Mouse (Mus musculus): ENCODE results near the gene Arsj. TPM values are rescaled to one million over a fixed set of nuclear protein-coding genes. Genes with fewer than 3 reads are reported as not detected.

Gene Arsj
- polyA plus RNA-seq, 1 experiment from 2014 or later = 0.79 TPM

- peak; percentile 64 for DNase-seq (ENCODE audit: low spot score)
- Histone ChIP-seq H3K9me3 (replicated peaks; ENCODE audit: low read length) (no peaks in the 10 kb centered on the region), H3K27me3 (ENCODE audit: insufficient read depth, low read length) (no peaks in the 10 kb centered on the region), H3K4me3 (replicated peaks; ENCODE audit: low read depth, low read length) (no peak overlapping the region), H3K4me2 (ENCODE audit: low read length) (no peak overlapping the region), H3K4me1 (replicated peaks; ENCODE audit: insufficient read depth, low read length) (no peaks in the 10 kb centered on the region), H3K27ac (no peak overlapping the region), H3K36me3 (ENCODE audit: insufficient read depth, low read length) (no peaks in the 10 kb centered on the region), H3K9ac (ENCODE audit: low read depth, low read length) (no peak overlapping the region)
- 36% methylated on average over 9 of the region's 9 CpGs for WGBS
- ATAC-seq (replicated peaks; ENCODE audit: low FRiP score, low read depth) = no peak
- TF ChIP-seq CTCF (IDR thresholded peaks at IDR 0.05; ENCODE audit: low read depth) = no peak
These were observed 9.5 kb downstream of the Arsj start for GRCm38 (mm10) chr3:126372815-126373545.

DNA sequence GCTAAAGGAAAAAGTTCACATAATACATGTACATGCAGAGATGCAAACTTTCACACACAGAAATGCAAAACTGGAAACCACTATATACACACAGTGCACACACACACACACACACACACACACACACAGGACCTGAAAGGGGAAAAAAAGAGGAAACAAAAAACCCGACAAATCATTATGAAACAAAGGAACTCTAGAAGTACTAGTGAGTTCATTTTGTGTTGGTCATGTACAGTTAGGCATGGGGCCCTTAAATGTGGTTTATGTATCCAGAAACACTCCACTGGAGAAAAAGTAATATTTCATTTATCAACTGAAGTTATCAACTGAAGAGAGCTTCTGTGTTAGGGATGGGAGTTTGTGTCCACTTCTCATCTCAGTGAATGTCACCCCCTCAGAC lies 10.2 kb downstream of the Arsj start:
- H3K9me3 ChIP-seq (replicated peaks; ENCODE audit: low read length) = no peaks in the 10 kb centered on the region
- H3K4me3 ChIP-seq (replicated peaks; ENCODE audit: low read depth, low read length) = no peak overlapping the region
- no peak for DNase-seq (ENCODE audit: low spot score)
- no peak overlapping the region for H3K27ac ChIP-seq
- H3K4me2 ChIP-seq (ENCODE audit: low read length) = no peak overlapping the region
- no peaks in the 10 kb centered on the region for H3K4me1 ChIP-seq (replicated peaks; ENCODE audit: insufficient read depth, low read length)
- ATAC-seq (replicated peaks; ENCODE audit: low FRiP score, low read depth) = no peak
- no peak overlapping the region for H3K9ac ChIP-seq (ENCODE audit: low read depth, low read length)
- no peaks in the 10 kb centered on the region for H3K36me3 ChIP-seq (ENCODE audit: insufficient read depth, low read length)
- TF ChIP-seq CTCF (IDR thresholded peaks at IDR 0.05; ENCODE audit: low read depth) = no peak
- no peaks in the 10 kb centered on the region for H3K27me3 ChIP-seq (ENCODE audit: insufficient read depth, low read length)
- WGBS = 59% methylated on average over 1 of the region's 1 CpGs

DNA sequence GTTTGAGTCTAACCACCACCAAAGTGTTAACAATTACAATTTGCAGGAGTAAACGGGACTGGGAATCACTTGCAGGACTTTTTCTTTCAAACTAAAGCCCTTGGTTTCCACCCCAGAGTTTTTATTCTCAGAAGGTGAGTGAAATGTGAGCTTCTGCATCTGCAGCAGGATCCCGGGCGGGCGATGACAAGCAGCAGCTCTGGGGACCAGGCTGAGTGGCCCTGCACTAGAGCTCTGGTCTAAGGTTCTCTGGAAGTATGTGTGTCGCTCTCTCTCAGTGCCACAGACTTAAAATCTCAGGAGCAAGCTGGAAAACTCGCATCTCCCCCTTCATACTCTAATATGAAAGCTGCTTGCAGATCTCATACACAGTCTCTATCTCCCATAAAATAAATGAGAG lies 15.8 kb downstream of the Arsj start:
- WGBS = 42% methylated on average over 6 of the region's 6 CpGs
- Histone ChIP-seq H3K4me1 (replicated peaks; ENCODE audit: insufficient read depth, low read length) (no peaks in the 10 kb centered on the region), H3K27me3 (ENCODE audit: insufficient read depth, low read length) (no peaks in the 10 kb centered on the region), H3K4me2 (ENCODE audit: low read length) (no peak overlapping the region), H3K9ac (ENCODE audit: low read depth, low read length) (no peak overlapping the region), H3K4me3 (replicated peaks; ENCODE audit: low read depth, low read length) (no peak overlapping the region), H3K27ac (no peak overlapping the region), H3K9me3 (replicated peaks; ENCODE audit: low read length) (no peaks in the 10 kb centered on the region), H3K36me3 (ENCODE audit: insufficient read depth, low read length) (no peaks in the 10 kb centered on the region)
- DNase-seq (ENCODE audit: low spot score) = no peak
- no peak for TF ChIP-seq CTCF (IDR thresholded peaks at IDR 0.05; ENCODE audit: low read depth)
- ATAC-seq (replicated peaks; ENCODE audit: low FRiP score, low read depth) = no peak

DNA sequence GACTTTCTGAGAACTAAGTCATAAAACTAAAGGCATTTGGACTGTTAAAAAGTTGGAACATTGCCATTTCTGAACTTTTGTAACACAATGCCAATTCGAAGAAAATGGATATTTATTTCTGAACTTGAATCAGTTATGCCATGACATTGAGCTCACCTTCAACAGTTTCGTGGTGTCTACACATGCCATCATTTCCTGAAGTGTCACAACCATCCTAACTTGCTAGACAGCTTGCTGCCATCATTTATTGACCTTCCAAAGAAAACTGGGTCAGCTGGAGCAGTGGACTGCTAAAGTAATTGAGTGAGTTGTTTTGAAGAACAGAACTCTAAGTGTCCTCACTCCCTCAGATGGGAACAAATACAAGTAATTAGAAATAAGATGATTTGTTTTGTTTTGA lies 16.2 kb downstream of the Arsj start:
- WGBS = 53% methylated on average over 2 of the region's 2 CpGs
- no peaks in the 10 kb centered on the region for H3K36me3 ChIP-seq (ENCODE audit: insufficient read depth, low read length)
- H3K27me3 ChIP-seq (ENCODE audit: insufficient read depth, low read length) = no peaks in the 10 kb centered on the region
- no peak overlapping the region for H3K4me2 ChIP-seq (ENCODE audit: low read length)
- H3K9me3 ChIP-seq (replicated peaks; ENCODE audit: low read length) = no peaks in the 10 kb centered on the region
- no peaks in the 10 kb centered on the region for H3K4me1 ChIP-seq (replicated peaks; ENCODE audit: insufficient read depth, low read length)
- H3K27ac ChIP-seq = no peak overlapping the region
- no peak overlapping the region for H3K4me3 ChIP-seq (replicated peaks; ENCODE audit: low read depth, low read length)
- ATAC-seq (replicated peaks; ENCODE audit: low FRiP score, low read depth) = no peak
- TF ChIP-seq CTCF (IDR thresholded peaks at IDR 0.05; ENCODE audit: low read depth) = no peak
- peak; percentile 51 for DNase-seq (ENCODE audit: low spot score)
- H3K9ac ChIP-seq (ENCODE audit: low read depth, low read length) = no peak overlapping the region

- Histone ChIP-seq H3K36me3 (ENCODE audit: insufficient read depth, low read length) (no peaks in the 10 kb centered on the region), H3K4me2 (ENCODE audit: low read length) (no peak overlapping the region), H3K27me3 (ENCODE audit: insufficient read depth, low read length) (no peaks in the 10 kb centered on the region), H3K4me1 (replicated peaks; ENCODE audit: insufficient read depth, low read length) (no peaks in the 10 kb centered on the region), H3K9ac (ENCODE audit: low read depth, low read length) (no peak overlapping the region), H3K27ac (no peak overlapping the region), H3K9me3 (replicated peaks; ENCODE audit: low read length) (no peaks in the 10 kb centered on the region), H3K4me3 (replicated peaks; ENCODE audit: low read depth, low read length) (no peak overlapping the region)
- DNase-seq (ENCODE audit: low spot score) (no peak), ATAC-seq (replicated peaks; ENCODE audit: low FRiP score, low read depth) (no peak)
- TF ChIP-seq CTCF (IDR thresholded peaks at IDR 0.05; ENCODE audit: low read depth) = no peak
- 91% methylated on average over 6 of the region's 6 CpGs for WGBS
These were observed 19.8 kb downstream of the Arsj start for GRCm38 (mm10) chr3:126383276-126383675.

GRCm38 (mm10) chr3:126384657-126385438 lies 21.4 kb downstream of the Arsj start:
- no peaks in the 10 kb centered on the region for H3K27me3 ChIP-seq (ENCODE audit: insufficient read depth, low read length)
- 56% methylated on average over 14 of the region's 14 CpGs for WGBS
- H3K4me1 ChIP-seq (replicated peaks; ENCODE audit: insufficient read depth, low read length) = no peaks in the 10 kb centered on the region
- TF ChIP-seq CTCF (IDR thresholded peaks at IDR 0.05; ENCODE audit: low read depth) = no peak
- DNase-seq (ENCODE audit: low spot score) = peak; percentile 21
- H3K4me3 ChIP-seq (replicated peaks; ENCODE audit: low read depth, low read length) = no peak overlapping the region
- H3K9me3 ChIP-seq (replicated peaks; ENCODE audit: low read length) = no peaks in the 10 kb centered on the region
- no peak overlapping the region for H3K27ac ChIP-seq
- no peak overlapping the region for H3K4me2 ChIP-seq (ENCODE audit: low read length)
- H3K9ac ChIP-seq (ENCODE audit: low read depth, low read length) = no peak overlapping the region
- H3K36me3 ChIP-seq (ENCODE audit: insufficient read depth, low read length) = no peaks in the 10 kb centered on the region
- no peak; the same call in 1 of the 2 replicates for ATAC-seq (replicated peaks; ENCODE audit: low FRiP score, low read depth)
